Mouse (Mus musculus) neural tube, postnatal 0 days (tissue): ENCODE measurements around the gene Twist2. TPM values are rescaled to one million over a fixed set of nuclear protein-coding genes. Genes with fewer than 3 reads are reported as not detected.

Source experiments
- polyA plus RNA-seq: library from polyadenylated mRNA; unstranded; fragments of >200 nt; fragmentation: Nextera tagmentation; extraction: Ambion mirVana; gene quantifications from 2 replicates; pipeline ENCODE4 v1.2.1, GENCODE M21; 2015

Gene Twist2
- 5.3 and 5.7 TPM in 2 replicates for polyA plus RNA-seq

DNA sequence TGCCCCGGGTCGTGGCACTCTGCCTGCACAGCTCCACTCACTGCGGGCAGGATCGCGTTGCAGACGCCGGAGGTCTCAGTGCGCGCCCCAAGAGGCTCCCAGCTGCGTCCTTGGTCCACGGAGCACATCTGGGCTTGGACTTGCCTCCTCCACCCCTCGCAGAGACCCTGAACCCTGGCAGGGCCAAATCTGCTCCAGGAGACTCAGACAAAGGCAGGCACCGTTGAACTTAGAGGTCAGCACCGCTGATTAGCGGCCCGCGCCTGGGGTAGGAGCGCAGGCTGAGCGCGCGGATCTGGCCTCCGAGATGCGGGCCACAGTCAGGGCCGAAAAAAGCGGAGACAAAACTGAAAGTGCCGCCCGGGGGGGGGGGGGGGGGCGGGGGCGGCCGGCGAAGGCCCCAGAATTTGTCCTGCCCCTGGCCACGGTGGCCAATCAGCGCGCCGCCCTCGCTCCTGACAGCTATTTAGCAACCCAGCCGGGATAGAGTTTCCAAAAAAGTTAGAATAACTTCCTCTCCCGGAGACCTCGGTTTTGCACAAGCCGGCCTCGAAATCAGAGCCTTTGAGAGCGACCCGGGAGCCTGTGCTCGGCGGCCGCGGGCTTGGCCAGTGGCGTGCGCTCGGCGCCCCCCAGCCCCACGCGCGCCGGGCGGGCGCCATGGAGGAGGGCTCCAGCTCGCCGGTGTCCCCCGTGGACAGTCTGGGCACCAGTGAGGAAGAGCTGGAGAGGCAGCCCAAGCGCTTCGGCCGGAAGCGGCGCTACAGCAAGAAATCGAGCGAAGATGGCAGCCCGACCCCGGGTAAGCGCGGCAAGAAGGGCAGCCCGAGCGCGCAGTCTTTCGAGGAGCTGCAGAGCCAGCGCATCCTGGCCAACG is at the start of gene Twist2:
TSS of gene Twist2 (plus strand) at position 495 of the 877 bp plus-strand sequence.

